Mouse (Mus musculus) gastrocnemius, adult 8-10 months (tissue): Measurements from ENCODE around the gene Defb21. TPM values are rescaled to one million over a fixed set of nuclear protein-coding genes. Genes with fewer than 3 reads are reported as not detected.

Experiments
- DNase-seq, 2 experiments: peaks; one replicate each; pipeline ENCODE4 v3.0.0; 2022; ENCODE audit warnings: low spot score in 2 of 2
- total RNA-seq, 4 experiments: library from RNA; stranded (reverse); gene quantifications; 2 replicates each; pipeline ENCODE4 v1.2.4; 2022

Defb21 gene
- total RNA-seq = not detected

- no peak for DNase-seq
Observed at GRCm38 (mm10) chr2:152572114-152572794, at the start of gene Defb21. TSS of gene Defb21 (plus strand) at chr2:152572744.

DNA sequence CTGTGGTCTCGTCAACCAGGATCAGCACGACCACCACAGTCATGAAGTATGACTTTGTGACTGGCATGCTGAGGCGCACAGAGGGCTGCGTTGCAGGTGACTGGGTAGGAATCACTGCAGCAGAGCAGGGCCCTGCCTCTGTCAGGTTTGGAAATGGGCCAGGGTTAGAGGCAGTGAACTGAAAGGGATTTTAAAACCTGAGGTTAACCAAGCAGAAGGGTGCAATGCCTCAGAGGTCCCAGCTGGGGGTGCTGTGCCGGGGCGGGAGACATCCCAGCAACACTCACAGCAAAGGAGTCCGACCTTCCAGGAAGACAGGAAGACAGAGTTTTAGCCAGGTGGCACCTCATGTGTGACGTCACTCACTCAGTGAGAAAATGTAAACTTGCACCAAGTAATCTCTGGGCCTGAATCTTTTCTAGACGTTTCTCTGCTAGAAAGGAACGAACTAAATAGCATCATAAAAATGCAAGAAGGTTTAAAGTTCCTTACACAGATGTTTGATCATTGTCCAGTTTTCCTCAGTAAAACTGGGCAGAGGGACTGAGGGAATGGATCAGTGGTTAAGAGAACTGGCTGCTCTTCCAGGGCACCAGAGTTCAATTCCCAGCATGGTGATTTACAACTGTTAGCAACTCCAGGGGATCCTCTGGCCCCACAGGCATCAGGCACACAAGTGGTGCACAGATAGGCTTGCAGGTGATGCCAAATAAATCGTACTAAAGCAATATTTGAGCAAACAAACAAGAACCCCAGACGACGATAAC, 32.4 kb upstream of the Defb21 start, which contains the start of gene Defb29:
Gene Defb29 (minus strand): TSS at position 155 of the 767 bp plus-strand sequence.
- no peak for DNase-seq

DNA sequence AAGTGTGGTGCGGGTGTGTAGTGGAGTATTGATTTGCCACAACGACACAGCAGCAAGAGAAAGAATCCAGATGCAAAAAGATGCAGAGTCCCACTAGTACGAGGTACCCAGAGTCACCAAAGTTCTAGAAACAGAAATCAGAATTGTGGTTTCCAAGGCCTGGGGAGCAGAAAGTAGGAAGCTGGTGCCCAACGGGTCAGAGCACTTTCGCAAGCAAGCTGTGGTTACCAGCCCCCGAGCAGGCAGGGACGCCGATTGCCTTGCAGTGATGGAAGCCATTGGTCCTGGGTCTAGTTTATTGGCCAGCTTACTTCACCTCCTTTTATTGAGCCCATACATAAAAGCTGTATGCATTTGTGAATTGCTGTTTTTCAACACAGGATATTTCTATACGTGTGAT, 30.6 kb upstream of the Defb21 start:
- DNase-seq = no peak

- no peak for DNase-seq
Observed at GRCm38 (mm10) chr2:152542897-152543296, 29.6 kb upstream of the Defb21 start.

DNA sequence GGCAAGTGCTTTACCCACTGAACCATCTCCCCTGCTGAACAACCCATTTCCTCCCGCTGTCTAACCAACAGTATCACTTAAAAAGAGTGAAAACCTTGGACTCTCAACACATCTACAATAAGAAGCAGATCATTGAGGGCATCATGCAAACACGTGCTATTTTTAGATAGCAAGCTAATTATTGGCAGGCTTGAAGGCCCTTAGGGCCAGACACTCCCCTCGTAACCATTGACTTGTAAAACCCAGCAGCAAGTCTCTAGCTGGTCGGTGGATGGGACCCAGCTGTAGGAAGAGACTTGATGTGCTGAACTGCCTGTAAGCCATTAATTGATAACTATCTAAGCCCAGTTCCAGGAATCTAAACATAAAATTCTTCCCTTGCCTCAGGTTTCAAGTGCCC, 29.1 kb upstream of the Defb21 start:
- no peak for DNase-seq

DNA sequence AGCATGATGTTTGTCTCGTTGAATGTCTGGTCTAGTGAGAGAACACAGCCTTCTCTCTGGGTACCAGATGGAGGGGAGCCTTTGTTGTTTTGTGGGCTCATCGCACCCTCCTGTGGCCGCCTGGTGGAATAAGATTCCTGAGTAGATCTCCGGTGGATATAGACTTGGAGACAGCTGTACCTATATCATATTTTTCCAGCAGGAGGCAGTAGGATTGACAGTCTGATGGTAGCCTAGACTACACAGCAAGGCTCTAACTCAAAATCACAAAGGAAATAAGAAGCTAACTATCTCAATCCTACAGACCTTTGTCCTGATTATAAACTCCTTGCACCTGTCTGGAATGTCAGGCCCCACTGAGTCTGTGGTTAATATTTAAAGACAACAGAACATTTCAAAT, 27.9 kb upstream of the Defb21 start:
- DNase-seq = no peak

GRCm38 (mm10) chr2:152548124-152548523, 24.4 kb upstream of the Defb21 start:
- no peak for DNase-seq

- peak in 1 of 2 experiments; percentile 14 for DNase-seq
Observed at GRCm38 (mm10) chr2:152553774-152554423, 18.6 kb upstream of the Defb21 start.

GRCm38 (mm10) chr2:152556655-152557054, 15.9 kb upstream of the Defb21 start:
- no peak for DNase-seq

DNA sequence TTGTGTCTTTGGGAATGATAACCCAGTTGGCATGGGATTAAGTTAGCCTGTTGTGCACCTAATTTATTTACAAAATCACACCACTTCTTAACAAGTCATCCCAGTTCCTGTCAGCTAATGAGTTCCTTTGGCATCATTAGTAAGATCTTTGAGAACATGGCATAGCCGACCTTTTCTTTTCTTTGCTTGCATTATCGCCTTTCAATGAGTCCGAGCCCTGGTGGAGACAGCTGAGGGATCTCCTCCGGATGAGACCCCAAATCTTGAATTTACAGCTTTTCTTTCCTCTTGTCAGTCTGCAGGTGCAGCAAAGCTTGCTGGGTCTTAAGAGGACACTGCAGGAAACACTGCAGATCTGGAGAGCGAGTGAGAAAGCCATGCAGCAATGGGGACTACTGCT, 3.5 kb upstream of the Defb21 start, which contains the start of gene Gm17416:
Gene Gm17416 (plus strand): TSS at position 301 of the 400 bp plus-strand sequence.
- no peak for DNase-seq

DNA sequence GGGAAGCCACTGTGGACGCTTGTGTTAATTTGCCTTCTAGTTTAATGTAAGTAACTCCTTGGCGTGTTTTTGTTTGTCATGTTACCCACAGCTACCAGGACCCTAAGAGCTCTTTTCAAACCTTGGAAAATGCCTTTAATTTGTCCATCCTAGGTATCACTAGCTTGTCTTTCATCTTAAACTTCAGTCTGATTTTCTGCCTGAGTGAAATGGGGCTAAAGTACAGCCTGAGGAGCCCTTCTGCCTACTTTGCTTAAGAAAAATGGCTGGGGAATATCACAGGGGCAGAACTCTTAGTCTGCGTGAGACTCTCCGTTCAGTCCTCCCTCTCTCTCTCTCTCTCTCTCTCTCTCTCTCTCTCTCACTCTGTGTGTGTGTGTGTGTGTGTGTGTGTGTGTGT, 2.7 kb upstream of the Defb21 start:
- no peak for DNase-seq

DNA sequence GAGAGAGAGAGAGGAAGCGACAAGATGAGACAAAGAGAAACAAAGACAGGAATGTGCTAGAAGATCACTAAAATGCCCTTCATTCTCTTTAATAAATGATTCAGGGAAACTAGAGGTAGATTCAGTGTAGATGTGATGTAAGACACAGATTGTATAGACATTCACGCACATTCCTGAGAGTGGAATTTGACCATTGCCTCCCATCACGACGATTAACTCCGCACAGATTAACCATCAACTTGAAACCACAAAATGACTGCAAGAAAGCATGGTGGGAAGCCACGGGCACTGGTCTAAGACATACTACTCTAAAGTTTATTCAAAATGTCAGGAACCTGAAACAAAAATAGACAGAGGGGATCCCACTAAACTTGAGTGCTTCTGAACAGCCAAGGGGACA, 2.2 kb upstream of the Defb21 start:
- no peak for DNase-seq

DNA sequence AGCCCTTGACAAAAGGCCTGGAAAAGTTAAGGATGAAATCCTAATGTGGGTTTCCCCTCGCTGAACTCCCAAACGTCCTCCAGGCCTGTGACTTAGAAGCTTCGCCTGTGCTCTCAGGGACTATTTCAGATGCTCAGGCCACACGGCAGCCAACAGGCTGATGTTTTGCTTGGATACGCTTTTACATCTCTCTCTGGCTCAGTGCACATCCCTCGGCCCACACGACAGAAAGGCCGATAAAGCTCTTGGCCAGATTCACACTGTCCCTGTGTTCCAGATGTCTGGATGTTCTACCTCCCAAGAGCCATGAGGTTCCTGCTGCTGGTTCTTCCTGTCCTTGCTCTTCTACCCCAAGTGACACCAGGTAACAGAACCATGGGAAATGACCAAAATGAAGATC, 940 bp downstream of the Defb21 start:
- no peak for DNase-seq

DNA sequence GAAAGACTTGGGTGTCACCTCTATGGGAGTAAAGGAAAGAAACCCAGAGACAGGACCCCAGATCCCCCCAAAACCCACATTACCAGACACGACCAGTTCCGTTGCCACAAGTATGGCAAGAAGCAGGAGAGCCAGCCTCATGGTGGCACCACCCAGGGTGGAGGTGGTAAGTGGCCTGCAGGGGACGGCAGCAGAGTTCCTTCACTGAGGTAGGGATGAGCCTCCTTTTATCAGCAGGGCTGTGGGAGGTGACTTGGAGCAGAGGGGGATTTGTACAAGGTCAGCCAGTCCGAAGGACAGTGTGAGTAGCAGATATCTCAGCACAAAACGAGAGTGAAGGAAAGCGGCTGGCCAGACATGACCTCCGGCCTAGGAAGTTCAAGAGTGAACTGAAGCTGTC, 7.6 kb downstream of the Defb21 start, which contains the start of gene Defb19:
Gene Defb19 (minus strand): TSS at position 206 of the 400 bp plus-strand sequence.
- DNase-seq = no peak

DNA sequence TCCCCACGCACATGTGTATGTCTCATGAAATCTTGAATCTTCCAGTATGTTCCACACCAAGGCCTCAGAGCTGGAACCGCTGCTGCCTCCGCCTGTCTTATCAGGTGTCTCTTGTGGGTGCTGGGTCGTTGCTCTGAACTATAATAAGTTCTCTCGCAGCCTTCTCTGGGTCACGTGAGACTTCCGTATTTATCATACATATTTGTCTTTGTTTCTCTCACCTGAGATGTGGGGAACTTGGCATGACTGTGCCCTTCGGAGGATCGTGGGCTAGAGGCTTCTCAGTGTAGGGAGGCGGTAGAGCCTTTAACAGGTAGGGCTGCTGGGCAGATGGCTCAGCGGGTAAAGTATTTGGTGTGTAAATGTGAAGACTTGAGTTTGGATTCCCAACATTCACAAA, 8.1 kb downstream of the Defb21 start:
- DNase-seq = no peak

- DNase-seq = no peak
Observed at GRCm38 (mm10) chr2:152586926-152587560, 14.5 kb downstream of the Defb21 start.

DNA sequence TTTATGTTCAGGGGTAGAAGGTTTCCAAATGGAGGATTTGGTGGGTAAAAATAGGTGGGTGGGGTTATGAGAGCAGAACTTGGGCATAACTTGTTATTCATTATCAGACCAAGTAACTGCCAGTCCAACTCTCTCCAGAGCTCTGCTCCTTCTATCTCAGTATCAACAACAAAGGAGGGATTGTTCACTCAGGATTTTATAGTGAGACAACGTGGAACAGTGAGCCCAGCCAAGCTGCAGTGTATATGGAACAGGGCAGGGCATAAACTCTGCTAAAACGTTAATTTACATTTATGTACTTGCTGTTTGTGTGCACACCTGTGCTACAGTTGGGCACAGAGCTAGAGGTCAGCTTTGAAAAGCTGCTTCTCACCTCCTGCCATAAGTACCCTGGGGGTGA, 15.9 kb downstream of the Defb21 start:
- no peak for DNase-seq

- no peak for DNase-seq
Observed at GRCm38 (mm10) chr2:152589021-152589420, 16.5 kb downstream of the Defb21 start.

DNA sequence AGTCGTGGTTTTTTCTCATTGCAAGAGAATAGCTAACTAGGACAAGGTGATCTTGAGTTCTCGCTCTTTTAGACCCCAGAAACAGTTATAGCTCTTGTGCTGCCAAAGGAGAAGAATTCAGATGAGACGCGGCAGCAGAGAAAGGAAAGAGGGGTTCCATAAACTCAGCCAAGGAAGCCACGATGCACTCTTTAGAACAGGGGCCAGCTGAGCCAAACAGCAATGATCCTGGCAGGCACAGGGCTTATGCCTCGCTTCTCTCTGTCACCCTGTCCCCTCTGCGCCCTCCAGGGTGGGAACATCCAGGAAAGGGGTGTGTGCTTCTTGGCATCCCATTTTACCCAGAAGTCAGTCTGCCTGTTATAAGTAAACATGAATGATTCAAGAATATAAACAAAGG, 26.8 kb downstream of the Defb21 start, which contains the start of gene Defb45:
Gene Defb45 (minus strand): TSS at position 101 of the 400 bp plus-strand sequence.
- no peak for DNase-seq

- DNase-seq = no peak
Observed at GRCm38 (mm10) chr2:152600076-152600475, 27.5 kb downstream of the Defb21 start.

DNA sequence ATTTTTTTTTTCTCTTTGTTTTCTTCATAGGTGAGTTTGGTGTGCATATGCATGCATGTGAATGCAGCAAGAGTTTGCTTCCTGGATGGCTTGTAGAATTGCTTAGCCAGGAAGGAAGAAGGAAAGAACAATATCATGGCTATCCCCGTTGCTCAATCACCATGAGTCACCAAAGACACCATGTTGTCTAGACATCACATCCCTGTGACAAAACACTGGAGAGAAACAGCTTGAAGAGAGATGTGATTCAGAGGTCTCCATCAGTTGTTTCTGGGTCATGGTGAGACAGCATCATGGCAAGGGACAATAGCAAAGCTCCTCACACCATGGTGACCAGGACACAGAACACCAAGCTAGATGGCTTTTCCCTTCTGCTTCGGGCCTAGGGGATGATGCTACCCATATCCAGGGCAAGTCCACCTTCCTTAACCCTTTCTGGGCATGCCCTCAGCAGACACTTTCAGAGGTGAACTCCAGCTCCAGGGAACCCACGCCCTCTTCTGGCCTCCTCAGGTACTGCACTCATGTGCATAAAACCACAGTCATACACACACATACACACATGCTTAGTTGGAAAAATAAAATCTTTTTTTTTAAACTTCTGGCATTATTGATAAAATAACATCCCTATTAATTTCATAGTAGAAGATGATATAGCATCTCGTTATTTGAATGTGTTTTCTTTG, 28.9 kb downstream of the Defb21 start:
- no peak for DNase-seq
